Mouse (Mus musculus) cortical plate, adult 2 months (tissue): ENCODE measurements around the gene Ptpre. TPM values are rescaled to one million over a fixed set of nuclear protein-coding genes. Genes with fewer than 3 reads are reported as not detected.

Experiments
- H3K27ac ChIP-seq: fragments of 200-500 bp; 2 replicates; pipeline ENCODE4 v1.5.1; 2012; ENCODE audit warnings: low read length, control low read depth, inconsistent platforms; ENCODE audit not compliant: insufficient read depth
- H3K4me1 ChIP-seq: fragments of 200-500 bp; 2 replicates; pipeline ENCODE4 v1.6.1; 2011; ENCODE audit warnings: low read length; ENCODE audit not compliant: control insufficient read depth, insufficient read depth
- H3K4me3 ChIP-seq: fragments of 200-500 bp; 2 replicates; pipeline ENCODE4 v1.5.1; 2011; ENCODE audit warnings: mild to moderate bottlenecking, low read length, control low read depth; ENCODE audit not compliant: insufficient read depth
- CTCF ChIP-seq: fragments of 200-500 bp; IDR thresholded peaks from 2 replicates; pipeline ENCODE4 v1.5.1; 2011; ENCODE audit warnings: mild to moderate bottlenecking, control low read depth, low read length; ENCODE audit not compliant: insufficient read depth; ENCODE audit errors: extremely low read depth
- POLR2A ChIP-seq: fragments of 200-500 bp; IDR thresholded peaks from 2 replicates; pipeline ENCODE4 v1.6.1; 2011; ENCODE audit warnings: mild to moderate bottlenecking, low read length, control low read depth; ENCODE audit not compliant: insufficient read depth; ENCODE audit errors: extremely low read depth
- polyA plus RNA-seq: library from polyadenylated mRNA; depleted of rRNA; stranded (reverse); fragments of >200 nt; gene quantifications from 2 replicates; pipeline ENCODE4 v1.2.3, GENCODE M21; 2012

Gene Ptpre
- polyA plus RNA-seq, 1 experiment, result 13.3 TPM

GRCm38 (mm10) chr7:135588620-135589309, 51.5 kb downstream of the Ptpre start:
- Histone ChIP-seq H3K27ac (no peak overlapping the region), H3K4me3 (no peak overlapping the region), H3K4me1 (peaks cover 5% of the 10 kb centered on the region)
- TF ChIP-seq CTCF, result no peak
- no peak for TF ChIP-seq POLR2A

- TF ChIP-seq POLR2A (no peak), CTCF (no peak)
- no peak overlapping the region for H3K4me3 ChIP-seq
- H3K4me1 ChIP-seq, result peaks cover 7% of the 10 kb centered on the region
- H3K27ac ChIP-seq, result no peak overlapping the region
Observed at GRCm38 (mm10) chr7:135591461-135591860, 54.2 kb downstream of the Ptpre start.

GRCm38 (mm10) chr7:135593286-135593685, 56.0 kb downstream of the Ptpre start:
- no peak overlapping the region for H3K4me3 ChIP-seq
- no peak overlapping the region for H3K27ac ChIP-seq
- H3K4me1 ChIP-seq, result peaks cover 14% of the 10 kb centered on the region
- TF ChIP-seq CTCF, result no peak
- TF ChIP-seq POLR2A, result no peak

- H3K4me1 ChIP-seq, result peaks cover 11% of the 10 kb centered on the region
Observed at GRCm38 (mm10) chr7:135593825-135594224, 56.5 kb downstream of the Ptpre start.

GRCm38 (mm10) chr7:135594676-135595075, 57.4 kb downstream of the Ptpre start:
- H3K27ac ChIP-seq, result no peak overlapping the region
- TF ChIP-seq CTCF (no peak), POLR2A (no peak)
- H3K4me1 ChIP-seq, result peaks cover 10% of the 10 kb centered on the region
- H3K4me3 ChIP-seq, result no peak overlapping the region

More at GRCm38 (mm10) chr7:135593825-135594224, 56.5 kb downstream of the Ptpre start:
- H3K27ac ChIP-seq, result no peak overlapping the region
- TF ChIP-seq CTCF, result no peak
- no peak for TF ChIP-seq POLR2A
- no peak overlapping the region for H3K4me3 ChIP-seq

GRCm38 (mm10) chr7:135595640-135596174, 58.4 kb downstream of the Ptpre start:
- H3K27ac ChIP-seq, result no peak overlapping the region
- H3K4me1 ChIP-seq, result peaks cover 10% of the 10 kb centered on the region
- no peak for TF ChIP-seq POLR2A
- no peak for TF ChIP-seq CTCF
- no peak overlapping the region for H3K4me3 ChIP-seq

GRCm38 (mm10) chr7:135597006-135597405, 59.7 kb downstream of the Ptpre start:
- Histone ChIP-seq H3K4me1 (peaks cover 10% of the 10 kb centered on the region), H3K4me3 (no peak overlapping the region), H3K27ac (no peak overlapping the region)
- TF ChIP-seq CTCF, result no peak
- no peak for TF ChIP-seq POLR2A

- Histone ChIP-seq H3K4me3 (no peak overlapping the region), H3K27ac (no peak overlapping the region), H3K4me1 (peaks cover 10% of the 10 kb centered on the region)
- TF ChIP-seq POLR2A (no peak), CTCF (no peak)
Observed at GRCm38 (mm10) chr7:135597604-135598289, 60.5 kb downstream of the Ptpre start.

- TF ChIP-seq POLR2A (no peak), CTCF (no peak)
- no peak overlapping the region for H3K27ac ChIP-seq
- H3K4me3 ChIP-seq, result no peak overlapping the region
- peaks cover 8% of the 10 kb centered on the region for H3K4me1 ChIP-seq
Observed at GRCm38 (mm10) chr7:135598303-135598855, 61.1 kb downstream of the Ptpre start.

- Histone ChIP-seq H3K4me3 (no peak overlapping the region), H3K27ac (no peak overlapping the region), H3K4me1 (peaks cover 8% of the 10 kb centered on the region)
- TF ChIP-seq POLR2A (no peak), CTCF (no peak)
Observed at GRCm38 (mm10) chr7:135600076-135600475, 62.8 kb downstream of the Ptpre start.
